Mouse (Mus musculus) cerebellum, adult (tissue): ENCODE results near the gene Wdr74.
"Not testable (repeated sequence)": the region's sequence is repeated elsewhere in the genome, so short reads cannot be mapped to it uniquely, and the experiment has no call there.

Experiments used
- ATAC-seq: cut with Nextera tagmentation; 2 replicates; pipeline ENCODE4 v1.9.2; 2017; ENCODE audit warnings: mild to moderate bottlenecking, moderate library complexity, mixed read lengths; ENCODE audit not compliant: insufficient number of reproducible peaks, low FRiP score, low TSS enrichment

The Wdr74 gene

DNA sequence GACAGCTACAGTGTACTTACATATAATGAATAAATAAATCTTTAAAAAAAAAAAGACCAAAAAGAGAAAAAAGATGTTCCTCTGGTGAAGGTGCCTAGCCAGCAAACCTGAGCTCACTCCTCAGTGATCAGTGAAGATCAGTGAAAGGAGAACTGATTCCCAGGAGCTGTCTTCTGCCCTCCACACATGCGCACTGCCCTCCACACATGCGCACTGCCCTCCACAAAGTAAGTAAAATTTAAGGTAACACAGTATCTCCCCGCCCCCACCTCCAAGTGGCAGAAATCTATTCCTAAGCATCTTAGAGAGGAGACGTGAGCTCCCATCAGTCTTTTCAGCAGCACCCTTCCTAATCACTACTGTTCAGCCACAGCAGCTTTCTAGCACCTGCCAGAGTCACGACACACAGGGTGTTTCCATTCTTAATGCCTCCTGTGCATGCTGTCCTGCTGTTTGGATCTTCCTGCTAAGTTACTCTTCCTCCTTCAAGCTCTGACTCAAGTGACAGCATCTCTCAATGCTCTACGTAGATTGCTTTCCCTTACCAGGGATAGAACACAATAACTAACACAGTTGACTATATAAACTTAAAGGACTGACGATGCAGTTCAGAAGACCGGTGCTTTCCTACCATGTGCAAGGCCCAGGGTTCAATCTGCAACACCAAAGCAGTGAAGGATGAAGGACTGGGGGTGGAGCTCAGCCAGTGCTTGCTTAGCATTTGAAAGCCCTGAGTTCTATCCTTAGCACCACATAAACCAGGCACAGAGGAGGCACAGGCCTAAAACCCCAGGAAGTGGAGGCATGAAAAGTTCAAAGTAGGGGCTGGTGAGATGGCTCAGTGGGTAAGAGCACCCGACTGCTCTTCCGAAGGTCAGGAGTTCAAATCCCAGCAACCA, 19.5 kb upstream of the Wdr74 start:
- no peak for ATAC-seq

DNA sequence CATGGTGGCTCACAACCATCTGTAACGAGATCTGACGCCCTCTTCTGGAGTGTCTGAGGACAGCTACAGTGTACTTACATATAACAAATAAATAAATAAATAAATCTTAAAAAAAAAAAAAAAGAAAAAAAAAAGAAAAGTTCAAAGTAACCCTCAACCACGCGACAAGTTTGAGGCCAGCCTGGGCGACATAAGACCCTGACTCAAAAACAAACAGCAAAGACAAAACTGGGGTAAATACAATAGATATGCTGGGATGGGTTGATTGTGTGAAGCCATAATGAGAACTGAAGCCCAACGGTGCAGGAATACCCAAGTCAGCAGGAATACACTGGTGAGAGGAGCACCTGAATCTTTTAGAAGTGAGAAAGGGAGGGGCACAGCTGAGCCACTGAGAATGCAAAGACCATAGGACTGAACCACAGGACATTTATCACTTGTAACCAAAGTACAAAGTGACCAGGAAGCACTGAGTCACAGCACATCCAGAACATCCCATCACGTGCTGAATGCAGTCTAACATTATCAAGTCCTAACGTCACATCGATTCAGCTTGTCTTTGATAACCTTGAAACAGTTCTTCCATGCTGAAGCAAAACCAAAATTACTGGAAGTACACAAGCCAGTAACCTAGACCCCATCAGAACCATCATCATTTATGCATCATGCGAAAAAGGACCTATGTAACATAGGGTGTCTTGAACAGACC, 18.7 kb upstream of the Wdr74 start:
- ATAC-seq: no peak

DNA sequence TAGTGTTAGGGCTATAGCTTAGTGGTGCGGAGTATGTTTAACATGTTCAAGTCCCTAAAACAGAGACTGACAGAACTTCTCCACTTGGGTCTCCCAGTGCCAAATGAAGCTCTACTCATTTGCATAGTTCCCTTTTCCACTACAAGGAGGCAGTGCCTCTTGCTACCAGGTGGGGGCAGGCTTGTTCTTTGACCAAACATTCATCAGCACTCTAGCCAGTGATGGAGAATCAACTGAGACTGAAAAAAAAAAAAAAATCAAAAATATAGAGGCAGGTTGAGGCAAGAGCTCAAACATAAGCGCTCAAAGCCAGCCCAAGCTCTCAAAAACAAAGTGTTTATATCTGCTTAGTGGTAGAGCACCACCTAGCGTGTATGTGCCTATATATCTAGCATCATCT, 17.3 kb upstream of the Wdr74 start:
- no peak for ATAC-seq

DNA sequence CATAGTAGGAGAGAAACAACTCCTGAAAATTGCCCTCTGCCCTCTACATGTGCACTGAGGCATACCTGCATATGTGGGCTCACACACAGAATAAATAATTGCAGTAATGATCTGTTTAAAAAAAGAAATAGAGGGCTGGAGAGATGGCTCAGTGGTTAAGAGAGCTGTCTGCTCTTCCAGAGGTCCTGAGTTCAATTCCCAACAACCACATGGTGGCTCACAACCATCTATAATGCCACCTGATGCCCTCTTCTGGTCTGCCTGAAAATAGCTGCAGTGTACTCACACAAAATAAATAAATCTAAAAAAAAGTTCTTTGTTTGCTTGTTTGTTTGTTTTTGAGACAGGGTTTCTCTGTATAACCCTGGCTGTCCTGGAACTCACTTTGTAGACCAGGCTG, 16.6 kb upstream of the Wdr74 start:
- ATAC-seq: not testable (repeated sequence)

DNA sequence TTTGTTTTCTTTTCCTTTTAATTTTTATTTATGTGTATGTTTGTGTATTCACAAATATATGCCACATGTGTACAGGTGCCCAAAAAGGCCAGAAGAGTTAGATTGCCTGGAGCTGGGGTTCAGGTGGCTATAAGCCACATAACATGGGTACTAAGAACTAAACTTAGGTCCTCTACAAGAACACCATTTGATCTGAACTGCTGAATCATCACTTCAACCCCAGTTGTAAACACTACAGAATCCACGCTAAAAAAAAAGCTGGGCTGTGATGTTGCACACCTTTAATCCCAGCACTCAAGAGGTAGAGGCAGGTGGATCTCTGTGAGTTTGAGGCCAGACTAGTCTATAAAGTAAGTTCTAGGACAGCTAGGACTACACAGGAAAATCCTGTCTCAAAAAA, 14.2 kb upstream of the Wdr74 start:
- ATAC-seq: no peak

DNA sequence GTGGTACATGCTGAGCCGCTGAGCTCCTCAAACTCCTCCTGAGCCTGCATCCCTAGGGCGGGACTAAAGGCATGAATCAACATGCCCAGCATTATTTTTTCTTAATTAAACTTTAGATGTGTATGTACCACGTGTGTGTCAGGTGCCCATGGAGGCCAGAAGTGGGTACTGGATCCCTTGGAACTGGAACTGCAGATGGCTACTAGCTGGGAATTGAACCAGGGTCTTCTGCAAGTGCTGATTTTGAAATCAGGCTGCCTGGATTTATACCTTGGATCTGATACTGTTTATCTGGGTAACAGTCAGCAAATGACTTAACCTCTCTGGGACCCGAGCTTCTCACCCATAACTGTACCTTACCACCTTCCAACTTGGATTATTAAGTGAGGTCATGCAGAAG, 13.6 kb upstream of the Wdr74 start:
- ATAC-seq: no peak

DNA sequence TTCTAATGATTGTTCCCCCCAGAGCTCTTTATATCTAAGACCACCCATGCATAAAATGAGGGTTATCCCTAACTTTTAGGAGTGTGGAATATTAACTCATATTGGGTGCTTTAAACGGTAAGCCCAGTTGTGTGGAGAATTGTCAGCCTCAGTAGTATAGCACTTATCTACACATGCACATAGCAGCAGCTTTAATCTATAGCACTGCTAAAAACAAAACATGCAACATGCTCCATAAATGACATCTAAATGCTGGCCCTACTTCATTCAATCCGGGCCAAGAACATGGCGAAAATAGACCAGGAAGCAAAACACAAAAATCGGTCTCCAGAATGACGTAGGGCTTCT, 13.1 kb upstream of the Wdr74 start:
- ATAC-seq: no peak

DNA sequence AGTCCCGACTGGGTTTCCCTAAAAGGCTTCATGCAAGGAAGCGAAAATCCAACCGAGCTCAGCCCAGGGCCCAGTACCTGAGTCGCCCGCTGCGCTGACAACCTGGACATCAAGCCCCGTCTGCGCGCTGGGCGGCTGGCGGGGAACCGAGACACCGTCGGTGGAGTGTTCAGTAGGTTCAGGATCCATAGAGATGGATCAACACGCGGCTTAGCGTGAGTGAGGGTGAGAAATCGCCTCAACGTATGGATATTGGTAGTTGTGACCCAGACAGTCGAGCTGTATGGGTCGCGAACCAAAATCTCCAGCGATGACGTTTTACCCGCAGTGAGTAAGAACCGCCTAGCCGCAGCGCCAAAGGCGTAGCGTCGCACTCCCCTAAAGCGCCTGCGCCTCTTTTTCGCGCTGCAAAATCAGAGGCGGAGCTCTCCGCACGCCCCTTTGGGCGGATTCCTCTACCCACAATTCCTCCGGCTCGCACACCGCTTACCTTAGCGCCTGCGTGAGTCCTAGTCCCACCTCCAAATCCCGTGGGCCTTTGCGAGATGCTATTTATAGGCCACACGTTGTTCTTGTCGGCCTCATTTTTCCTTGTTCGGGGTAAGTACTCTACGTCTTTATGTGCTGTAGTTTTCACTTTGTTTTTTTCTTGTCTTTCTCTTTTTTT, 12.6 kb upstream of the Wdr74 start, which contains the start of gene Slc3a2:
Slc3a2 (minus strand) TSS at position 463 of the 667 bp plus-strand sequence.
- peak; percentile 91 for ATAC-seq

DNA sequence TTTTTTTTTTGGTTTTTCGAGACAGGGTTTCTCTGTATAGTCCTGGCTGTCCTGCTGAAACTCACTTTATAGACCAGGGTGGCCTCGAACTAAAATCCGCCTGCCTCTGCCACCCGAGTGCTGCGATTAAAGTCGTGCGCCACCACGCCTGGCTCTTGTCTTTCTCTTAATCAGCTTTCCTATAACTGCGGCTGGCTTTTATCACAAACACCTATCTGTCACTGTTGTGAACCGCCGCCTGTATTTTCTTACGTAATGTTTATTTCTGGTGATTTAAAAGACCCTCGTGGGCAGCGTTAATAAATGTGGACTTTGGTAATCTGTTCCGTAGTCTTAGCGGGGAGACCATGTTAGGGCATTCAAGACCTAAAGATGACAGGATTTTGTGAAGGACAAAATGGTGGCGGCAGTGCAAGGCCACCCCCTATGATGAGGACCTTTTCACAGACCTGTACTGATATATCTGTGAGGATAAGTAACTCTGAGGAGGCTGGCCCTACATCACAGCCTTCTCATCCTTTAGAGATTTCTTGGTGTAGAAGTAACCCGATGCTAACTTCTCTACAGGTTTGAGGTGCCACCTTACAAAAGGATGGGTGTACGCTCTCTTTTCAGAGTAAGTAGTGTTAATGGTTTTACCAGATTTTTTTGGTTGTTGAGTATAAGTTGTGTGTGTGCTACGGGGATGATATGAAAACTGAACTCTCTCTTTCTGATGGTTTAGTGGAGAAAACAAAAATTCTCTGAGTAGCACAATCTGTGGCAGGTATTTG, 11.9 kb upstream of the Wdr74 start:
- ATAC-seq: no peak

DNA sequence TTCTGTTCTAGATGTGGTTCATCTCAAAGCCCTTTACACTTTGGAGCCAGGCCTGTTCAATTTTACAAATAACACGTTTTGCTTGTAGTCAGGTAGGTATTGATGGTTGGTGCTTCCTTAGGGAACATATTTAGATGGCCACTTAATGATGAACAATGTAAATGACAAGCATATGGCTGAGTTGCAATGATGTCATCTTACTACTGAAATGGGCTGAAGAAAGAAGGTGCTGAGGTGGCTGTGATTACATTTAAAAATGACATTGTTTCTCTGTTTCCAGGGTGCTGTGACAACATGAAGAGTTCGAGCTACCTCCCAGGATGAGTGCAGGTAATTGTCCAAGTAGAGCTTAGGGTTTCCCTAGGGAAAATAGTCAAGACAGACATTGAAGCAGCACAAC, 11.2 kb upstream of the Wdr74 start:
- ATAC-seq: no peak

DNA sequence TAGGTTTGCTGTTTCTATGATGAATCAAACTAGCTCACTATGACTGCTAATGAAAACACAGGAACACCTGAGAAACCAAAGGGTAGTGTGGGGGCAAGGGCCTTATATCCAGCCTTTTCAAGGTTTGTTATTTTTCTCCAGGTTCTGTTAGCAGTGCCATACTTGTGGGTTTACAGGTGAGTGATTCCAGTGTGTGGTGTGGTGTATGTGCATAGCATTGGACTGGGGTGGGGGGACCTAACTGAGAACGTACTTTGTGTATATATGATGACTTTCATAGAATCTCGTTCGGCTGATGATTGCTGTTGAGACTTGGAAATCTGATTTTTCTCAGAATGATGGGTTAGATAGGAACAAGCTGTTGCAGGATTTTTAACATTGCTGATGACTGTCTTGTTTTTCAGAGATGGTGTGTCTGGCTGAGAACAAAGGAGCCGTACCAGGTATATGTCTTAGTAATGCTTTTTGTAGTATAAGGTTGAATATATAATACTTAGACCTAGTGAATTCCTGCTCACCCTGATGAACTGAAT, 10.5 kb upstream of the Wdr74 start:
- ATAC-seq: no peak

DNA sequence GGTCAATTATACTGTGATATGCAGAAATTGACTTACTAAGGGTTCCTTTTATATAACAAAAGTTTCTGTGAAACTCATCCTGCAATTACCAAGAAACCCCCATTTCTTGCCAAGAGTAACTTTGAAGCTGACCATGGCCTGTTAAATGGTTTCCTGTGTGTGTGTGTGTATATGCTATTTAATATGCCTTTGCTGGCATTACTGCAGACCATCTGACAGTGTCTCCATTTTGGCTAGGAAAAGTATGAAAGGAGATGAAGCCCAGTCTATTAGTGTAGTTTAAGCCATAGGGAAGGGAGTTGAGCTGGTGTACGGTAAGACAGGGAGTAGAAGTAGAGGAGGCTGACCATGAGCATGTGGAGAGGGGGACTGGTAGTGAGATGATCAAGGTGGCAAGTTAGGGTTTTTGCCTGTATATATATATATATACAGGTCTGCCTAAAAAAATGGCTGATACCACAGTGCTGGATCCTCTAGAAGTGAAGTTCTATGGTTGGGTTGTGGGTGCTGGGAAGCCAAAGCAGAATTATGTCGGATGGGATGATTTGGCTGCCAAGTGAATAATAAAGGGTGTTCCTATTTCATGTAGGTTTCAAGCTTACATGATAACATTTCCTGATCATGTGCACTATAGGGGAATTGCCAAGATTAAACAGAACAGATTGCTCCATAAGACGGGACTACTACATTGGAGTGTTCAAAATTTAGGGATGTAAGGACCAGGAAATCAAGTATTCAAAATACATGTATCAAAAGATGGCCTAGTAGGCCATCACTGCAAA, 8.8 kb upstream of the Wdr74 start:
- no peak for ATAC-seq

DNA sequence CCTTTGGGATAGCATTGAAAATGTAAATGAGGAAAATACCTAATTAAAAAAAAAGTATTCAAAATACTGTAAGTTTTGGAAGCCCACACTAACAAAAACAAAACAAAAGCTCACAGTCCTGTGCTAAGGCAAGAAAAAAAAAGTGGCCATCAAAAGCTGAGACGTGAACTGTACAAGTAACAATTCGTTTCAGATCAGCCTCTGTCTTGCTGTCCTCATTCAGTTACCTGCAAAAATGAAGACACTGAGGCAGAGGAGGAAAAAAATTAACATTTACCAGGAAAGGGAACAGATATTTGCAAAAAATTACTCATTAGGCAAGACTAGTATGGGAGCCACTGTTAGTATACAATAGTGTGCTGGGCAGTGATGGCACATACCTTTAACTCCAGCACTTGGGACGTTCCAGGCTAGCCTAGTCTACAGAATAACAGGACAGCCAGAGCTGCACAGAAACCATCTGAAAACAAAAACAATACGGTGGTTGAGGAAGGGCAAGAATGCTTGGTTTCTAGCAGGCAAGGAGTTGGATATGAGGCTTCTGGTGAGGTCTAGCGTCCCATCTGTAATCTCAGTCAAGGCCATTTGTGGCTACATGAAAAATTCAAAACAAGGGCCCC, 8.0 kb upstream of the Wdr74 start:
- no peak for ATAC-seq

DNA sequence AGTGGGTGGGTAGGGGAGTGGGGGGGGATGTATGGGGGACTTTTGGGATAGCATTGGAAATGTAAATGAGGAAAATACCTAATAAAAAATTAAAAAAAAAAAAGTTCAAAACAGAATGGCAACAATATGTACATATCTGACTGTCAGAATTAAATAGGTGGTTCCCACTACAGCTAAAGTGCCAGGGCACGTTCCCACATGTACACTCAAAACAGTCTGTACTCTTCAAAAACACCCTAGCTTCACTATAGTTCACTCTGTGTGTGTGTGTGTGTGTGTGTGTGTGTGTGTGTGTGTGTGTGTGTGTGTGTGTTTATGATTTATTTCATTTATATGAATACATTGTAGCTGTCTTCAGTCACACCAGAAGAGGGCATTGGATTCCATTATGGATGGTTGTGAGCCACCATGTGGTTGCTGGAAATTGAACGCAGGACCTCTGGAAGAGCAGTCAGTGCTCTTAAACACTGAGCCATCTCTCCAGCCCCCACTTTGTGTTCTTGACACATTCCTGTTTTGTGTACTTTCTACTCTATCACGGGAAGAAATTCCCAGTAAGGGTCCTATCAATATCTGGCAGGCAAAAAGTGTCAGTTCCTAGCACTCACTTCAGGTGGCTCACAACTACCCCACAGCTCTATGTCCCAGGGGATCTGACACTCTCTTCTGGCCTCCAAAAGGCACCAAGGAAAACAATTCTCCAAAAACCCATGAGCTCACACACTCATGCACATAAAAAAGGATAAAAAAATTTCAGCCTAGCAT, 7.1 kb upstream of the Wdr74 start:
- ATAC-seq: not testable (repeated sequence)

DNA sequence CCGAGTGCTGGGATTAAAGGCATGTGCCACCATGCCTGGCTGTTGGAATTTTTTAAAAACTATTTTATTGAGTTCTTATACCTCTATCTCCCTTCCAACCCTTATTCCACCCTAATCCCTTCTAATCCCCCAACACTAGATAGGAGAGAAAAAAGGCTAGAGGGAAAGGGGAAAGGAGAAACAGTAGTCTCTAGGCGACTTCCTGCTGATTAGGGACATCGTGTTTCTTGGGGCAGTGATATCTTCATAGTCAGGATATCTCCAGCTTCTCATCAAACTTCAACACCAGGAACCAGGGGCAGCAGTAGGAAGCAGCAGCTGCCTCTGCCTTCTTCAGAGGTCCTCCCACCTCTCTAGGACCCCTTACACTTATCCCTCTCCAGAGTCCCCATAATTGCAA, 1.3 kb upstream of the Wdr74 start:
- ATAC-seq: no peak

DNA sequence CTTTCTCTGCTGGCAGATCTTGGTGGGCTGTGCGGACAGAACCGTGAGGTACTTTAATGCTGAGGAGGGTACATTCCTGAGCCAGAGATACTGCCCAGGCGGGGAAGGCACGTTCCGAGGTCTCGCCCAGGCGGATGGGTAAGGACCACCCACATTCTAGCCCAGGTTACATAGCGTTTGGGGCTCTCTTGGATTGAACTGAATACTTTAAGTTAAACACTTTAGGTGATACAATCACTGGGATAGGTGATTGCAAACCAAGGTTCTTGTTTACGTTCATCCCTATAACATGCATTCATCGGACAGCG, 487 bp downstream of the Wdr74 start:
- ATAC-seq: no peak

DNA sequence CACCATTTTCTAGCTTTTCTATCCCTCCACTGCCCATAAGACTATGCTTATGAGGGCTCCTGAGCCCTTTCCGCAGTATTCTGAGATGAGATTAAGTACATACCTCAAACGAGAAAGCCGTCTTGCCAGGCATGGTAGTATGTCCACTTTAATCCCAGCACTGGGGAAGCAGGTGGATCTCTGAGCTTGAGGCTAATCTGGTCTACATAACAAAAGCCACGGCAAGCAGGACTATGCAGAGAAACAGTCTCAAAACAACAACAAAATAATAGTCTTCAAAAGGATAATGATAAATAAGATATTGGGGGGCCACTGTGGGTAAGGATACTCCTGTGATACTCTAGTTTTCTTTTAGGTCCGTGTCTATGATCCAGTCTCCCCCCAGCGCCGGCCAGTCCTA, 3.3 kb downstream of the Wdr74 start:
- no peak for ATAC-seq

DNA sequence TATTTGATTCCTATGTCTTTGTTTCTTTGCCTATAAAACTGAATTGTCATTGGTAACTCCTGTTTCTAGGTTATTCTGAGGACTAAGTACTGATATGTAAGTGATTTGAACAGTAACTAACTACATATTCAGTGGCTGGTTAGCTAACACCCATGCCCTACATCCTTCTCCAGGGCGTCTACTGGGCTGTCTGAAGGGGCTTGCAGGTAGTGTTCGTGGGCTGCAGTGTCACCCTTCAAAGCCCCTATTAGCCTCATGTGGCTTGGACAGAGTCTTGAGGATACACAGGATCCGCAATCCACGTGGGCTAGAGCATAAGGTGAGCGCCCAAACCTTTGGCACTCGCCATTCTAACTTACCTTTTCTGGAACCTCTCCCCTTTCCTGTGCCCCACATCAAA, 4.0 kb downstream of the Wdr74 start:
- ATAC-seq: no peak

DNA sequence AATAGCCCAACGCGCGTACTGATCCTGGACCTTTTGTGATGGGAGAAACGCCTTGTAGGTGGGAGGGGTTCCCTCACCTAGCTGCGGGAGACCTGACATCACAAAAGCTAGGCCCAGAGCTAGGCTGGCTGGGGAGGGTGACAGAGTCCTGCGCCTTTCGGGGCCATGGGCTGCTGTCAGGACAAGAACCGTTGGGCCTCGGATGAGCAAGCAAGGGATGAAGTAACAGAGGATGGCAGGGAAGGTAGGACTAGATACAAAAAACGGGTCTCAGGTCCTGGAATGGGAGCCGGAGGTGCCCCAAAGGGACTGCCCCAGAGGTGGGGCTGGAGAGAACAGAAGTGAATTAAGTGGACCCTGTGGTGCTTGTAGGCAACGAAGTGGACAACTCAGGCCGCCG, 5.0 kb downstream of the Wdr74 start, which contains the start of gene 1700092M07Rik:
1700092M07Rik (plus strand) TSS at position 116 of the 400 bp plus-strand sequence.
- no peak for ATAC-seq
